Mouse (Mus musculus): Measurements from ENCODE around the gene Zfpm1.

DNA sequence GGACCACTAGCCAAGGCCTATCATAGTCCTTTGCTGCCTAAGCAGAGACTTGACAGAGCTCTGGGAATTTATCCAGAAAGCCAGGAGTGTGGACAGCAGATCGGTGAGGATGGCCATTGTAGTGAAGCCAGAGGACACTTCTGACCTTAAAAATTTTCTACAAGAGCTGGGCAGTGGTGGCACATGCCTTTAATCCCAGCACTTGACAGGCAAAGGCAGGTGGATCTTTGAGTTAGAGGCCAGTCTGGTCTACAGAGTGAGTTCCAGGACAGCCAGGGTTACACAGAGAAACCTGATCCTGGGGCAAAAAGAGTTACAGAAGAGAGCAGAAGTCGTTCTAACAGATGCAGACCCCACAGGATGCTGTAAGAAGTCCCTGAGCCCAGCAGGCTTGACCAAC lies 34.5 kb downstream of the Zfpm1 start:
- TF ChIP-seq CTCF (IDR thresholded peaks at IDR 0.05; ENCODE audit: insufficient read depth, low read depth, low read length) (no peak), POLR2A (IDR thresholded peaks at IDR 0.05; ENCODE audit: insufficient read depth, low read depth, low read length) (no peak)

Measured in olfactory bulb, adult 2 months (tissue).